Mouse (Mus musculus): ENCODE results near the gene Tubb2a. TPM values are rescaled to one million over a fixed set of nuclear protein-coding genes. Genes with fewer than 3 reads are reported as not detected.

The Tubb2a gene
- total RNA-seq (2023): 11.8 to 16.2 TPM (median 14.6 TPM) in 4 replicates

DNA sequence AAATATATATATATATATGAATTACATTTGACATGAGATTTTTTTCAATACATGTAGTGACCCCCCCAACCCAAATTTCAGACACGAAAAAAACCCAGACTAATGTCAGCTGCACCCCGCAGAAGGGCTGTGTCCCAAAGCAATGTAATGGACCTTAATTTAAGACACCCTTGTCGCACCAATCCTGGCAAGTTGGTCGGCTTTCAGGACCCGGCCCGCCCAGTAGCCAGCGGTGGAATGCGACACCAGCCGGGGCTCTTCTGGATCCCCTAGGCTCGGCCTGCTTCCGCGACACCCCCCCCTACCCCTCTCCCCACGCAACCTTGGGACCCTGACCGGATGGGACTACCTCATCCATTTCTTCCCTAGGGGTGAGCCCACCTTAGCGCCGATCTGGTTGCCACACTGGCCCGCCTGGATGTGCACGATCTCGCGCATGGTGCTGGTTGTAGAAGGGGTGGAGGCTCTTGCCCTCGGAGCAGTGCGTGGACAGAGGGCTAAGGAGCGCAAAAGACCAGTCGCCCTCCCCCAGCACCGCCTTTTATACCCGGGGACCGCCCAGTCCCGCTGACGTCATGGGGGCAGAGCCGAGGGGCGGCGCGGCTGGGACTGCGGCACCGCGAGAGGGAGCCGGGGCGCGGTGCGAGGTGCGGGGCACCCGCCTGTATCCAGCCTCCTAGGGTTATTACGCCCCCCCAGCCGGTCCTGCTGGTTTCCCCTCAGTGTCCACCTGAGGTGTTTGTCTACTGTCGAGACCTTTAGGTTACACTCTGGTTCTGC, at the start of gene Tubb2a:
Gene Tubb2a, minus strand, starts transcription at position 516 of the 780 bp plus-strand sequence.

DNA sequence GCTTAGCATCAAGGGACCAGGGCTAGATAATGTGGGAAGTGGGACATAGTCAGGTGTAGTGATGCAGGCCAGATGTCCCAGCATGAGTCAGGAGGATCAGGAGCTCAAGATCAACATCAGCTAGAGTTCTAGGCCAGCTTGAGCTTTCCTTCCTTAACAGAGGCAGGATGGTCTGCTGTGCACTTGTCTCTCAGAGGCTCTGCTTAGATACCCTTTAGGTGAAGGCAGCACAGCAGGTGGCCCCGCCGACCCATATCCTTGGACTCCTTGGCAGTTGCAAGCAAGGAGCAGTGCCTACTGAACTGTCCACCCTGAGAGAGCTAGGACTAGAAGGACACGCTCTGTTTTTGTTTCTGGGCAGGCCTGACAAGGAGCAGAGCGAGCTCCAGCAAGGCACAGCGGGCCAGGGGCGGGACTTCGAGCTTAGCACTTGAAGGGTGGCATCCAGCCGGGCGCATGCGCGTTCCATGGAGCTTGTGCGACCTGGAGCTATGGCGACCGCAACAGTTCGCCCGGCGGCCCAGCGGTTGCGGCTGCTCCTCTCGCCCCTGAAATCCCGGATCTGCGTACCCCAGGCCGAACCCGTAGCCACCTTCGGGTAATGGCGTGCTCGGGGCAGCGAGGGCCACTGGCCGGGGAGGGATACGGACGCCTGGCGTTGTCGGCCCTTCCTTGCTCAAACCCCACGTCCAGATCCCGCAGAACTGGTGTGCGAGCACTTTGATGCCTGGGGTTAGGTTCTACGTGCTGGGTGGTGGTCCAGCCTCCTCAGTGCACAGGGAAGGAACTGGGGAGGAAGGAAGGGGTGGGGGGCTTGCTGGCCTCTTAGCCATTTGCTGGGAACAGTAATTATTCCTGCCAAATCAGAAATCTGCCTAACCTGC, 40.4 kb downstream of the Tubb2a start, which contains the start of gene Bphl:
Gene Bphl, plus strand, starts transcription at position 426 of the 884 bp plus-strand sequence.

Other genes starting within 250 kb of the Tubb2a start
- not detected in 4 replicates for gene Serpinb6e, start 234.6 kb downstream of the Tubb2a start, total RNA-seq (2023)
- gene Serpinb6c, start 172.3 kb downstream of the Tubb2a start, total RNA-seq (2023): not detected in 4 replicates
- 1.6 to 4.4 TPM (median 2.7 TPM) in 4 replicates for gene Nqo2, start 113.3 kb downstream of the Tubb2a start, total RNA-seq (2023)
- gene Ripk1, start 75.6 kb downstream of the Tubb2a start, total RNA-seq (2023): 44.4 to 46.7 TPM (median 45.7 TPM) in 4 replicates
- gene Serpinb6a, start 75.2 kb downstream of the Tubb2a start, total RNA-seq (2023): 12.6 to 15.5 TPM (median 12.9 TPM) in 4 replicates
- 8.4 to 15.2 TPM (median 14.4 TPM) in 4 replicates for gene Bphl, start 40.4 kb downstream of the Tubb2a start, total RNA-seq (2023)
- 3.0 to 4.3 TPM (median 3.4 TPM) in 4 replicates for gene Tubb2b, start 52.5 kb upstream of the Tubb2a start, total RNA-seq (2023)
- gene Psmg4, start 85.0 kb upstream of the Tubb2a start, total RNA-seq (2023): 32.0 to 42.3 TPM (median 40.4 TPM) in 4 replicates

Data from B cell, adult 62 days (primary cell).